Comparison of ENCODE assay signal across 8 mouse cellular contexts in genomic region chr8:70816679-70817078, GRCm38 (mm10). TPM values are rescaled to one million over a fixed set of nuclear protein-coding genes. Genes with fewer than 3 reads are reported as not detected.
DNase-seq lines count a peak whose midpoint lies in the region; ATAC-seq lines count a peak whose summit lies in the region.

No protein-coding gene starts in this region.

- H3K4me1 ChIP-seq in hindbrain, embryonic 11.5 days (replicated peaks; ENCODE audit: control insufficient read depth, insufficient read depth, low read length): peaks cover 5% of the 10 kb centered on the region; the same call in 1 of the 2 replicates
- H3K4me1 ChIP-seq in limb, embryonic 13.5 days: peaks cover 11% of the 10 kb centered on the region
- peaks cover 7% of the 10 kb centered on the region for H3K4me1 ChIP-seq in midbrain, embryonic 12.5 days

- ATAC-seq in hindbrain, embryonic 11.5 days (ENCODE audit: low FRiP score): no peak
- peak; percentile 13; the same call in 1 of the 2 replicates for ATAC-seq in limb, embryonic 13.5 days (ENCODE audit: low FRiP score, low read depth)
- ATAC-seq in midbrain, embryonic 12.5 days (ENCODE audit: low FRiP score, low read depth): no peak

- no peak overlapping the region for H3K9ac ChIP-seq in hindbrain, embryonic 11.5 days (ENCODE audit: low read depth, low read length)
- H3K9ac ChIP-seq in limb, embryonic 13.5 days: no peak overlapping the region
- H3K9ac ChIP-seq in midbrain, embryonic 12.5 days (replicated peaks): 0 out of 2 replicates have a peak overlapping the region, but pooled peaks have one; percentile 15

- WGBS in hindbrain, embryonic 11.5 days: 10% methylated on average over 30 of the region's 30 CpGs
- 10% methylated on average over 29 of the region's 30 CpGs for WGBS in limb, embryonic 13.5 days
- WGBS in midbrain, embryonic 12.5 days: 10% methylated on average over 30 of the region's 30 CpGs

- intact Hi-C loops in gastrocnemius, postnatal 14 days (cut with DNase I; ENCODE audit: low total_unique reads): loop anchor here (2.0 to 5.0 kb wide), 2 partner anchors 26 to 661 kb away; no protein-coding TSS in a partner anchor

- H3K4me2 ChIP-seq in hindbrain, embryonic 11.5 days (replicated peaks; ENCODE audit: low read depth, low read length): 0 out of 2 replicates have a peak overlapping the region, but pooled peaks have one; percentile 14
- peak overlapping the region; percentile 54 for H3K4me2 ChIP-seq in limb, embryonic 13.5 days (replicated peaks)
- peak overlapping the region; percentile 28 for H3K4me2 ChIP-seq in midbrain, embryonic 12.5 days (replicated peaks)

- peaks cover 20% of the 10 kb centered on the region for H3K27me3 ChIP-seq in hindbrain, embryonic 11.5 days (ENCODE audit: control insufficient read depth, insufficient read depth, low read length)
- H3K27me3 ChIP-seq in limb, embryonic 13.5 days: peaks cover 68% of the 10 kb centered on the region
- peaks cover 81% of the 10 kb centered on the region for H3K27me3 ChIP-seq in midbrain, embryonic 12.5 days

- H3K36me3 ChIP-seq in hindbrain, embryonic 11.5 days (ENCODE audit: control insufficient read depth, insufficient read depth, low read length): no peaks in the 10 kb centered on the region
- H3K36me3 ChIP-seq in limb, embryonic 13.5 days: no peaks in the 10 kb centered on the region
- no peaks in the 10 kb centered on the region for H3K36me3 ChIP-seq in midbrain, embryonic 12.5 days

- H3K9me3 ChIP-seq in hindbrain, embryonic 11.5 days (ENCODE audit: control insufficient read depth, low read length): no peaks in the 10 kb centered on the region
- H3K9me3 ChIP-seq in limb, embryonic 13.5 days: peaks cover 12% of the 10 kb centered on the region
- peaks cover 6% of the 10 kb centered on the region; the same call in 1 of the 2 replicates for H3K9me3 ChIP-seq in midbrain, embryonic 12.5 days

- DNase-seq in gastrocnemius, postnatal 14 days: peak; percentile 34
- DNase-seq in gastrocnemius, postnatal 10 days: no peak
- DNase-seq in c-Kit-positive CD71-positive TER-119-negative erythroid progenitor cells, embryonic 14.5 days (ENCODE audit: low read depth): peak; percentile 47
- no peak for DNase-seq in hindbrain, embryonic 11.5 days (ENCODE audit: low spot score)
- no peak for DNase-seq in cerebellum, adult 9-11 months
- no peak for DNase-seq in right cerebral cortex, postnatal 25 days

- no peak overlapping the region for H3K27ac ChIP-seq in hindbrain, embryonic 11.5 days (ENCODE audit: low read depth, low read length)
- H3K27ac ChIP-seq in limb, embryonic 13.5 days: no peak overlapping the region
- no peak overlapping the region for H3K27ac ChIP-seq in midbrain, embryonic 12.5 days (replicated peaks)

- no peak overlapping the region for H3K4me3 ChIP-seq in hindbrain, embryonic 11.5 days (ENCODE audit: low read depth, low read length)
- H3K4me3 ChIP-seq in limb, embryonic 13.5 days: peak overlapping the region; percentile 22
- H3K4me3 ChIP-seq in midbrain, embryonic 12.5 days: peak overlapping the region; percentile 15

RNA-seq across cellular contexts. Expression of gene Il12rb1, which starts 8.4 kb away (rescaled TPM):
- total RNA-seq in gastrocnemius, postnatal 14 days (2021): under 1 TPM in 1 of 2 experiments, not detected in 1; 0.09 TPM
- total RNA-seq in gastrocnemius, postnatal 10 days (2021): under 1 TPM; 0.16 to 0.23 TPM
- polyA plus RNA-seq in hindbrain, embryonic 11.5 days (2014; fragmentation: Nextera tagmentation; extraction: Ambion mirVana): 0.08 TPM in 1 of 2 replicates, not detected in the other
- polyA plus RNA-seq in limb, embryonic 13.5 days (2015; fragmentation: Nextera tagmentation; extraction: Ambion mirVana): 0.06 TPM in 1 of 2 replicates, not detected in the other
- polyA plus RNA-seq in midbrain, embryonic 12.5 days (2016; fragmentation: Nextera tagmentation; extraction: Ambion mirVana): 0.08 TPM in 1 of 2 replicates, not detected in the other

RNA-seq across cellular contexts. Expression of gene Mast3, which starts 11.8 kb away (rescaled TPM):
- 1 to 10 TPM; 5.2 to 7.0 TPM for total RNA-seq in gastrocnemius, postnatal 14 days (2021)
- total RNA-seq in gastrocnemius, postnatal 10 days (2021): 1 to 10 TPM; 7.2 to 8.9 TPM
- 11.2 and 12.3 TPM in 2 replicates for polyA plus RNA-seq in hindbrain, embryonic 11.5 days (2014; fragmentation: Nextera tagmentation; extraction: Ambion mirVana)
- polyA plus RNA-seq in limb, embryonic 13.5 days (2015; fragmentation: Nextera tagmentation; extraction: Ambion mirVana): 13.1 and 14.0 TPM in 2 replicates
- 17.1 and 18.0 TPM in 2 replicates for polyA plus RNA-seq in midbrain, embryonic 12.5 days (2016; fragmentation: Nextera tagmentation; extraction: Ambion mirVana)

RNA-seq across cellular contexts. Expression of gene Arrdc2, which starts 22.8 kb away (rescaled TPM):
- total RNA-seq in gastrocnemius, postnatal 14 days (2021): 10 to 100 TPM in 1 of 2 experiments, 1 to 10 TPM in 1; 4.8 to 71.3 TPM
- total RNA-seq in gastrocnemius, postnatal 10 days (2021): 10 to 100 TPM in 1 of 2 experiments, 1 to 10 TPM in 1; 4.3 to 27.1 TPM
- 9.9 and 10.3 TPM in 2 replicates for polyA plus RNA-seq in hindbrain, embryonic 11.5 days (2014; fragmentation: Nextera tagmentation; extraction: Ambion mirVana)
- polyA plus RNA-seq in limb, embryonic 13.5 days (2015; fragmentation: Nextera tagmentation; extraction: Ambion mirVana): 6.1 and 6.2 TPM in 2 replicates
- polyA plus RNA-seq in midbrain, embryonic 12.5 days (2016; fragmentation: Nextera tagmentation; extraction: Ambion mirVana): 10.4 and 10.5 TPM in 2 replicates

RNA-seq across cellular contexts. Expression of gene Pik3r2, which starts 40.2 kb away (rescaled TPM):
- 10 to 100 TPM; 23.0 to 27.9 TPM for total RNA-seq in gastrocnemius, postnatal 14 days (2021)
- total RNA-seq in gastrocnemius, postnatal 10 days (2021): 10 to 100 TPM; 39.4 to 47.2 TPM
- polyA plus RNA-seq in hindbrain, embryonic 11.5 days (2014; fragmentation: Nextera tagmentation; extraction: Ambion mirVana): 31.5 and 36.5 TPM in 2 replicates
- polyA plus RNA-seq in limb, embryonic 13.5 days (2015; fragmentation: Nextera tagmentation; extraction: Ambion mirVana): 78.1 and 81.3 TPM in 2 replicates
- polyA plus RNA-seq in midbrain, embryonic 12.5 days (2016; fragmentation: Nextera tagmentation; extraction: Ambion mirVana): 73.4 and 74.6 TPM in 2 replicates

RNA-seq across cellular contexts. Expression of gene Kcnn1, which starts 46.4 kb away (rescaled TPM):
- total RNA-seq in gastrocnemius, postnatal 14 days (2021): 1 to 10 TPM; 5.4 to 6.6 TPM
- total RNA-seq in gastrocnemius, postnatal 10 days (2021): 1 to 10 TPM; 3.7 to 3.8 TPM
- polyA plus RNA-seq in hindbrain, embryonic 11.5 days (2014; fragmentation: Nextera tagmentation; extraction: Ambion mirVana): 10.7 and 12.2 TPM in 2 replicates
- 2.9 and 4.3 TPM in 2 replicates for polyA plus RNA-seq in limb, embryonic 13.5 days (2015; fragmentation: Nextera tagmentation; extraction: Ambion mirVana)
- polyA plus RNA-seq in midbrain, embryonic 12.5 days (2016; fragmentation: Nextera tagmentation; extraction: Ambion mirVana): 27.4 TPM in 2 replicates

Comparison
In these comparisons a context has a peak if more than half of its experiments do, and no peak if none do; other contexts are left out.
1. DNase-seq: peak in gastrocnemius, postnatal 14 days (single experiment) and c-Kit-positive CD71-positive TER-119-negative erythroid progenitor cells, embryonic 14.5 days (single experiment); none in gastrocnemius, postnatal 10 days (single experiment), hindbrain, embryonic 11.5 days (single experiment), cerebellum, adult 9-11 months (single experiment) and right cerebral cortex, postnatal 25 days (single experiment).
2. Peak in every context shown above with its lines, with median percentiles within 50 percentile points of each other: H3K4me2 ChIP-seq.